Mouse (Mus musculus): ENCODE data around the gene Psmd12. TPM values are rescaled to one million over a fixed set of nuclear protein-coding genes. Genes with fewer than 3 reads are reported as not detected.
"Not testable (repeated sequence)": the region's sequence is repeated elsewhere in the genome, so short reads cannot be mapped to it uniquely, and the experiment has no call there.

The Psmd12 gene
- polyA plus RNA-seq, 1 experiment: 61.0 TPM

- DNase-seq (ENCODE audit: extremely low spot score in 1 of 2, low spot score in 1 of 2): no peak
These were observed 19.5 kb upstream of the Psmd12 start for GRCm38 (mm10) chr11:107459828-107460227.

DNA sequence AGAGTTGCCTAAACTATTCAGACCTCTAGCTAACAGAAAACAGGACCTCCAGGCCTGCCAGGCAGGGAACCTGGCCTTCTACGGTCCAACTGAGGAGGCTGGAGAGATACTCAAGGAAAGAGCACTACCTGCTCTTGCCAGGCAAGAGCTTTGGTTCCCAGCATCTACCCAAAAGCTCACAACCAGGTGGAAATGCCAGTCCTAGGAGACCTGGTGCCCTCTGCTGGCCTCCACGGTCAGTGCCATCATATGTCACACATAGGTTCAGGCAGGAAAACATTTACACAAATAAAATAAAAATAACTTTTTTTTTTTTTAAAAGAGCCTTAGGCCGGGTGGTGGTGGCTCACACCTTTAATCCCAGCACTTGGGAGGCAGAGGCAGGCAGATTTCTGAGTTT, 16.8 kb upstream of the Psmd12 start:
- DNase-seq (ENCODE audit: extremely low spot score in 1 of 2, low spot score in 1 of 2): no peak

GRCm38 (mm10) chr11:107463251-107463681, 16.0 kb upstream of the Psmd12 start:
- DNase-seq (ENCODE audit: extremely low spot score in 1 of 2, low spot score in 1 of 2): no peak

GRCm38 (mm10) chr11:107464141-107464540, 15.1 kb upstream of the Psmd12 start:
- DNase-seq (ENCODE audit: extremely low spot score in 1 of 2, low spot score in 1 of 2): no peak

DNA sequence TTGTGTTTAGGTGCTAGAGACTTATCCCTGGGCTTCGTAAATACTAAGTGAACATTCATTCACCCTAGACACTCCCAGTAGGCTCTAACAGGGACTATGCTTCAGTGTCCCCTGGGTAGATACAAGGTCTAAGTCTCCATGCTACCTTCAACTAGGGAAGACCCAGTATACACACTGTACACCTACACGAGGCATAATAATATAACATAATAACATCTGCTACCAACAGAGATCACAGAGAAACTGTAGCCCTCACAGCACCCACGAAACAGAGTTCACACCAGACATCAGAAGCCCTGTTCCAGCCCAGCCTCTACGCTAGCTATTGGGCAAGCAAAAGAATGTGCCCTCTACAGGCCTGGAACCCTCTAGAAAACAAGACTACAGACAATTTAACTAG, 14.2 kb upstream of the Psmd12 start:
- DNase-seq (ENCODE audit: extremely low spot score in 1 of 2, low spot score in 1 of 2): no peak

- no peak for DNase-seq (ENCODE audit: extremely low spot score in 1 of 2, low spot score in 1 of 2)
These were observed 13.3 kb upstream of the Psmd12 start for GRCm38 (mm10) chr11:107465969-107466368.

GRCm38 (mm10) chr11:107466611-107467391, 12.5 kb upstream of the Psmd12 start:
- DNase-seq (ENCODE audit: extremely low spot score in 1 of 2, low spot score in 1 of 2): no peak

DNA sequence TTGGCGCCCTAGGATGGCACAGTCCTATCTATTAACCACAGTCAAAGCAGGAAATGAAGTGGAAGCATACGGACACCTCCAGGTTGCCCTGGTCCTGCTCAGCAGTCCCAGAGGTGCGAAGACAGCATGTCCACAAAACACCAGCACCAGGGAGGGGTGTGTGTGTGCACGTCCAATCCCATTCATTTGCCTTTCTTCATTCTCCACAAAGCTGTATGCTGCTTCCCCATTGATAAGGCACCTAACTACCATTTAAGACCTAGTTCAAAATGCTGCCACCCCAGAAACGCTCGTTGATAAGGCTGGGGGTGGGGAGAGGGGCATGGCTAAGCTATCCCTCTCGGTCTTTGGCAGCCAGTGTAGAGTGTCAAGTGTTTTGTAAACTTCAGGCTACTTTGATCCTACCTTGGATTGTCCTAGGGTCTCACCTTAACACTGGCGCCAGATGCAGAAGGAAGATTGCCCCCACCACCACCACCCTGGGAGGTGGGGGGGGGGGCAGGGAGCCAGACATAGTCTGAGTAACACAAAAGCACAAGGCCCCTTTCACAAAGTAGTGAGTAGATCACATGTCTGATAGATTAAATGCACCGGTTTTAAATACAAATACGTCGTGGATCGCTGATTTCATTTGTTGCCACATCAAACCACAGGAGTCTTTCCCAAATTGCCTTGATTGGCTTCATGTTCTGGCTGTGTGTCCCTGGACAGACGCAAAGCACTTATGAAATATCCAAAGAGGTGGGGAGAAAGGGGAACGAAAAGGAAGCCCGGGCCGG, 10.8 kb upstream of the Psmd12 start:
- peak in 1 of 2 experiments; percentile 19 for DNase-seq (ENCODE audit: extremely low spot score in 1 of 2, low spot score in 1 of 2)

- DNase-seq (ENCODE audit: extremely low spot score in 1 of 2, low spot score in 1 of 2): peak; percentile 20 to 79
These were observed 10.2 kb upstream of the Psmd12 start for GRCm38 (mm10) chr11:107469031-107469522.

DNA sequence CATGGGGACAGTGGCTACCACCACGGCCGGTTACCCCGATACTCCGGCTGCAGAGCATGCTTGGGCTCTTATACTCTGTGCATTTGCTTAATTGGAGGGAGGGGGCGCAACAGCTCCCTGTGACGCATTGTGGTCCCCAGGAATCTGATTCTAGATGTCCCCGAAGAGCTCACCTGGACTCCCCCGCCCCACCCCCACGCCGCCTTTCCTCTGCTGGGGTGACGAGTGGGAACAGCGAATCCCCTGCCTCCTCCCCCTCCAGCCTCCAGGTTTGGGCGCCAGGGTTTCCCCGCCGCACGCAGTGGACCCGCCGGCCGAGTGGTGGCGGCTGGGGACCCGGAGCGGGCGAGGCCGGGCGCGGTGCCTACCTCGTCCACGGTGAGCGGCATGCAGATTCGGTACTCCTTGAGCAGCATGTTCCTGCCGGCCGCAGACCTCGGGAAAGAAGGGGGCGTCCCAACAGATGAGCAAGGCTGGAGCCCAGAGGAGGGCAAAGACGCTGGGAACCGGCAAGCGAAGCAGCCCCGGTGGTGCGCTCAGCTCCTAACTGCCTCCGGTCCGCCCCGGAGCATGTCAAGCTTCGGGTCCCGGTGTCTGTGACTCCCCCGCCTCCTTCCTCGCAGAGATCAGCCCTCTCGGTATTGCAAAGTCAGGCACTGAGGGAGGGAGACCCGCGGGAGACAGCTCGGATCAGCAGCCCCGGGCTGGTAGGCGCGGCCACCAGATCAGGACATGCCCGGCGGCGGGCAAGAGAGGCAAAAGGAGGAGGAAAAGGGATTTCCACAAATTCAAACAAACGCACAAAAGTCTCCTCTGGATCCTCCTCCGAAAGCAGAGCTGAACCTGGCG, 9.5 kb upstream of the Psmd12 start:
- peak; percentile 12 to 54 for DNase-seq (ENCODE audit: extremely low spot score in 1 of 2, low spot score in 1 of 2)

- peak; percentile 68 to 86 for DNase-seq (ENCODE audit: extremely low spot score in 1 of 2, low spot score in 1 of 2)
These were observed 8.7 kb upstream of the Psmd12 start, which contains the start of gene Pitpnc1 for GRCm38 (mm10) chr11:107470521-107471041. Gene Pitpnc1 (minus strand): TSS chr11:107470699.

DNA sequence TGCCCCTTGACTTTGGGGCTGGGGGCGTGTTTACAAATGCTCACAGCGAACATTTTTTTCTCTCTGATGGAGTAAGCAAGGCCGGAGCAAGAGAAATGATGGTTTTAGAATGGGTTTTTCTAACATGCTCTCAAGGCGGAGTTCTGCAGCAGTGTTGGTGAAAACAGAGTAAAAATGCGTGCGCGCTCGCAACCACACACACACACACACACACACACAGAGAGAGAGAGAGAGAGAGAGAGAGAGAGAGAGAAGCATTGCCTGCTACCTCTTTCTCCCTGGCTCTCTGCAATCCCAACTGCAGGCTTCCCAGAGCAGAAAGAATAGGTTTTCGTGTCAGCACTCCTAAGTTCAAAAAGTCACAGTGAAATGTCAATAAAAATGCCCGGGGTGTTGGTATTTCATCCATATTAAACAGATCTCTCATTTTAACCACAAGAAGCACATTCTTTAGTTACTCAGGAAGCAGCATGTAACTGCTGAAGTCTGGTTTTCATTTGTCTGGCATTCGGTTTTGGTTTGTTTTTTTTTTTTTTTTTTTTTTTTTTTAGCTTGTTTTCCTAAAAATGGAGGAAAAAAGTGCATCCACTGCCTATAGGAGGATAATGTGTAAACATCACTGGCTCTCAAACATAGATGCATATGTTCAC, 8.1 kb upstream of the Psmd12 start:
- no peak for DNase-seq (ENCODE audit: extremely low spot score in 1 of 2, low spot score in 1 of 2)

DNA sequence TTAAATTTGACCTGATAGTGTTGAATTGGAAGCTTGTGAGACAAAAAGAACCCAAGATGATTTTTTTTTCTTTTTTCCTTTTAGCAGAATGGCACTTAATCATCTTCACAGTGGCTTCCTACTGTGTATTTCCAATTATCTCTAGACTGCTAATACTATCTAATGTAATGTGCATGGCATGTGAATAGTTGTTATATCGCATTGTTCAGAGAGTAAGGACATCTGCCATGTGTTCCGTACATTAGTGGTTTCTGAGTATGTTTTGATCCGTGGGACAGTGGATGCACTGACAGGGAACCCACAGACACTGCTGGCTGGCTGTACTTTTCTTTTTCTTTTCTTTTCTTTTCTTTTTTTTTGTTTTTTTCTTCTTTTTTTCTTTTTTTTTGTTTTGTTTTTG, 7.0 kb upstream of the Psmd12 start:
- DNase-seq (ENCODE audit: extremely low spot score in 1 of 2, low spot score in 1 of 2): no peak

- peak; percentile 33 to 80 for DNase-seq (ENCODE audit: extremely low spot score in 1 of 2, low spot score in 1 of 2)
These were observed 6.0 kb upstream of the Psmd12 start for GRCm38 (mm10) chr11:107473137-107473820.

GRCm38 (mm10) chr11:107479862-107480203, 549 bp downstream of the Psmd12 start:
- DNase-seq (ENCODE audit: extremely low spot score in 1 of 2, low spot score in 1 of 2): no peak

DNA sequence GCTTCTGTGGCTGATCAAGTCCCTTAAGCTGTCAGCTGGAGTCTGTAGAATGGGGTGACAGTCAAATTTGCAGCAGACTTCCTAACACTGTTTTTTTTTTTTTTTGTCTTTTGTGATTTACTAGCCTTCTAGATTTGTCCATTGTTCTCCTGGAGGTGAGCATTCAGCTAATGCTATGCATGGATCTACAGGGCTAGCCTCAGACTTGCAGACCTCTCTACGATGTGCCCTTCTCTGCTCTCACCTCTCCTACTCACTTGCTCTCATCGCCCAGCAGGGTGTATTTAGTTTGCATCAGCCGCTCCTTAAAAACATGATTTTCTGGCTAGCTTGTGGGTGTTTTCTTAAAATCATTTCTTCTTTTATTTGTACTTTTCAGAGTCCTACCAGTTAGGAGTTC, 5.1 kb downstream of the Psmd12 start:
- no peak for DNase-seq (ENCODE audit: extremely low spot score in 1 of 2, low spot score in 1 of 2)

- no peak for DNase-seq (ENCODE audit: extremely low spot score in 1 of 2, low spot score in 1 of 2)
These were observed 23.5 kb downstream of the Psmd12 start for GRCm38 (mm10) chr11:107502801-107503200.

DNA sequence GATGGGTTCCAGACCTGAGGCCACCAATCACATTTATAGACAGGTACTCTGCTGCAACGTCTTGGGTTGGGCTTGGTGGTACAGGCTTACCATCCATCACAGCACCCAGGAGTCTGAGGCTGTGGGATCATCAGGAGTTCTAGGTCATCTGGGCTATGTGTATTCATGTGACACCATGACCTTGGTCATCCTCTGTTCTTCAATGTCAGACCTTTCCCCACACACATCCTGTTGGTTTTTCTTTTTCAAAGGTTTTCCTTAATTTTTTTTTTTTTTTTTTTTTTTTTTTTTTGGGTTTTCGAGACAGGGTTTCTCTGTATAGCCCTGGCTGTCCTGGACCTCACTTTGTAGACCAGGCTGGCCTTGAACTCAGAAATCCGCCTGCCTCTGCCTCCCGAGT, 25.1 kb downstream of the Psmd12 start:
- DNase-seq (ENCODE audit: extremely low spot score in 1 of 2, low spot score in 1 of 2): not testable (repeated sequence)

DNA sequence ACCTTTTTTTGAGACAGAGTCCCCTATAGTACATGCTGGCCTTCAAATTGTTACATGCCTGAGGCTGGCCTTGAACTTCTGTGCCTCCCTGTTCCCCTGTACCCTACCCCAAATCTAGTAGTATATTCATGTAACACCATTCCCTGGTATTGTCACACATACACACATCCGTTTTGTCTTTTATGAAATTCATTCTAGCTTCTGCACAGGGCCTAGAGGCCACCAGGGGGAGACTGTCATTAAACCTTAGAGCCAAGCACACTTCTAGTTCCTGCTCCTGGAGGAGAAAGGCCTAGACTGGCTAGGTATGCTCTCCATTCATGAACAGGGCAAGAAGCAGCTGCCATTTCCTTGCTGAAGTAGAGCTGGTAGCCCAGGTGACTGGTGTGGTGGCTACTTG, 27.0 kb downstream of the Psmd12 start:
- DNase-seq (ENCODE audit: extremely low spot score in 1 of 2, low spot score in 1 of 2): peak in 1 of 2 experiments; percentile 29
